25 mouse cellular contexts compared by ENCODE assay signal in genomic region chr19:9019298-9019697, GRCm38 (mm10).
"Had no signal": no experiment of that assay in that cellular context is flagged by ENCODE, and none has a peak within 500 bp of the region (broad histone marks: within the 10 kb centered on the region; RNA-seq: fewer than 3 reads in every experiment).

No protein-coding gene starts in this region.

- H3K27me3 ChIP-seq: heart, embryonic 13.5 days; heart, embryonic 15.5 days; hindbrain, embryonic 13.5 days; hindbrain, embryonic 15.5 days; kidney, embryonic 15.5 days; limb, embryonic 13.5 days had no signal

- H3K9ac ChIP-seq: forebrain, postnatal 0 days; heart, embryonic 13.5 days; heart, embryonic 15.5 days; hindbrain, embryonic 13.5 days; hindbrain, embryonic 15.5 days; kidney, embryonic 15.5 days; limb, embryonic 13.5 days had no signal

- H3K36me3 ChIP-seq: hindbrain, embryonic 13.5 days; hindbrain, embryonic 15.5 days had no signal

- H3K27ac ChIP-seq: heart, adult 2 months; heart, embryonic 13.5 days; heart, embryonic 15.5 days; hindbrain, embryonic 13.5 days; hindbrain, embryonic 15.5 days; hindbrain, postnatal 0 days; kidney, embryonic 15.5 days; kidney, postnatal 0 days; limb, embryonic 13.5 days had no signal

- H3K4me3 ChIP-seq: heart, adult 2 months; heart, embryonic 13.5 days; heart, embryonic 15.5 days; hindbrain, embryonic 13.5 days; hindbrain, embryonic 15.5 days; kidney, embryonic 15.5 days; limb, embryonic 13.5 days had no signal

- H3K4me1 ChIP-seq: hindbrain, embryonic 13.5 days; hindbrain, embryonic 15.5 days; kidney, embryonic 15.5 days had no signal

- ATAC-seq: forebrain, postnatal 0 days; hindbrain, postnatal 0 days; intestine, embryonic 16.5 days had no signal

- H3K4me2 ChIP-seq: heart, embryonic 11.5 days; heart, embryonic 13.5 days; heart, embryonic 15.5 days; hindbrain, embryonic 13.5 days; hindbrain, embryonic 15.5 days; kidney, embryonic 15.5 days; limb, embryonic 13.5 days had no signal

- H3K9me3 ChIP-seq: heart, embryonic 13.5 days; heart, embryonic 15.5 days; hindbrain, embryonic 13.5 days; hindbrain, embryonic 15.5 days; kidney, embryonic 15.5 days; limb, embryonic 13.5 days had no signal

- DNase-seq: forebrain, postnatal 0 days; gastrocnemius, postnatal 14 days; gastrocnemius, postnatal 36 days; heart, adult 11 months; heart, adult 2 months; heart, postnatal 14 days; heart, postnatal 36 days; kidney, adult 11 months; kidney, adult 2 months; kidney, adult 9 months; kidney, postnatal 14 days; kidney, postnatal 36 days; layer of hippocampus, adult 9-11 months; layer of hippocampus, postnatal 36 days; left cerebral cortex, postnatal 4 days had no signal
